Mouse (Mus musculus) retina, embryonic 14.5 days (tissue): ENCODE measurements around the gene Sept10.

Experiments used
- DNase-seq: peaks from one replicate; pipeline ENCODE4 v3.0.0-alpha.2; 2015; ENCODE audit warnings: low spot score

Gene Sept10

GRCm38 (mm10) chr10:59221473-59222270 lies at the start of gene Sept10, which contains the start of gene Sowahc:
Sept10 (minus strand) TSS chr10:59221847.
Sowahc (plus strand) TSS chr10:59221953.
- DNase-seq: peak; percentile 98

GRCm38 (mm10) chr10:59268754-59269153 lies 47.1 kb upstream of the Sept10 start:
- DNase-seq: no peak

GRCm38 (mm10) chr10:59268109-59268508 lies 46.5 kb upstream of the Sept10 start:
- DNase-seq: no peak

GRCm38 (mm10) chr10:59267275-59267674 lies 45.6 kb upstream of the Sept10 start:
- DNase-seq: no peak

GRCm38 (mm10) chr10:59266097-59266496 lies 44.5 kb upstream of the Sept10 start:
- no peak for DNase-seq

- DNase-seq: no peak
Measured at GRCm38 (mm10) chr10:59265674-59266073, 44.0 kb upstream of the Sept10 start.

GRCm38 (mm10) chr10:59265067-59265466 lies 43.4 kb upstream of the Sept10 start:
- no peak for DNase-seq

GRCm38 (mm10) chr10:59262979-59263378 lies 41.3 kb upstream of the Sept10 start:
- DNase-seq: no peak

GRCm38 (mm10) chr10:59262021-59262420 lies 40.4 kb upstream of the Sept10 start:
- DNase-seq: no peak

- no peak for DNase-seq
Measured at GRCm38 (mm10) chr10:59261603-59262002, 40.0 kb upstream of the Sept10 start.

- no peak for DNase-seq
Measured at GRCm38 (mm10) chr10:59259572-59259971, 37.9 kb upstream of the Sept10 start.

GRCm38 (mm10) chr10:59256533-59256932 lies 34.9 kb upstream of the Sept10 start:
- no peak for DNase-seq

GRCm38 (mm10) chr10:59253541-59254079 lies 32.0 kb upstream of the Sept10 start:
- no peak for DNase-seq

GRCm38 (mm10) chr10:59252396-59252795 lies 30.7 kb upstream of the Sept10 start:
- no peak for DNase-seq

- DNase-seq: no peak
Measured at GRCm38 (mm10) chr10:59251980-59252379, 30.3 kb upstream of the Sept10 start.

- DNase-seq: no peak
Measured at GRCm38 (mm10) chr10:59250679-59251078, 29.0 kb upstream of the Sept10 start.

- no peak for DNase-seq
Measured at GRCm38 (mm10) chr10:59249531-59249930, 27.9 kb upstream of the Sept10 start.

- DNase-seq: no peak
Measured at GRCm38 (mm10) chr10:59241141-59241541, 19.5 kb upstream of the Sept10 start.

- no peak for DNase-seq
Measured at GRCm38 (mm10) chr10:59237757-59238156, 16.1 kb upstream of the Sept10 start.

- DNase-seq: no peak
Measured at GRCm38 (mm10) chr10:59236486-59236885, 14.8 kb upstream of the Sept10 start.

GRCm38 (mm10) chr10:59235847-59236246 lies 14.2 kb upstream of the Sept10 start:
- no peak for DNase-seq

- DNase-seq: no peak
Measured at GRCm38 (mm10) chr10:59235227-59235626, 13.6 kb upstream of the Sept10 start.

GRCm38 (mm10) chr10:59229205-59229820 lies 7.7 kb upstream of the Sept10 start:
- no peak for DNase-seq
